Mouse (Mus musculus): Measurements from ENCODE around the gene Cecr2.
"Not testable (repeated sequence)": the region's sequence is repeated elsewhere in the genome, so short reads cannot be mapped to it uniquely, and the experiment has no call there.

Cecr2 gene
- long read RNA-seq, experiment 1, partial matches to known transcripts = 1 of 1 reads
- long read RNA-seq, experiment 1, other reads (novel, unspliced or antisense) = 0 of 1 reads
- long read RNA-seq, experiment 2, partial matches to known transcripts = 0 of 1 reads
- long read RNA-seq, experiment 2, other reads (novel, unspliced or antisense) = 1 of 1 reads

GRCm38 (mm10) chr6:120665816-120666760 lies at the start of gene Cecr2:
Gene Cecr2 (plus strand): TSS chr6:120666369.
- intact Hi-C loops (cut with DNase I) = loop anchor here (5.0 kb wide), 1 partner anchor 129 kb away; no protein-coding TSS in a partner anchor

GRCm38 (mm10) chr6:120617586-120617985 lies 48.6 kb upstream of the Cecr2 start:
- intact Hi-C loops (cut with DNase I) = no loop called here

DNA sequence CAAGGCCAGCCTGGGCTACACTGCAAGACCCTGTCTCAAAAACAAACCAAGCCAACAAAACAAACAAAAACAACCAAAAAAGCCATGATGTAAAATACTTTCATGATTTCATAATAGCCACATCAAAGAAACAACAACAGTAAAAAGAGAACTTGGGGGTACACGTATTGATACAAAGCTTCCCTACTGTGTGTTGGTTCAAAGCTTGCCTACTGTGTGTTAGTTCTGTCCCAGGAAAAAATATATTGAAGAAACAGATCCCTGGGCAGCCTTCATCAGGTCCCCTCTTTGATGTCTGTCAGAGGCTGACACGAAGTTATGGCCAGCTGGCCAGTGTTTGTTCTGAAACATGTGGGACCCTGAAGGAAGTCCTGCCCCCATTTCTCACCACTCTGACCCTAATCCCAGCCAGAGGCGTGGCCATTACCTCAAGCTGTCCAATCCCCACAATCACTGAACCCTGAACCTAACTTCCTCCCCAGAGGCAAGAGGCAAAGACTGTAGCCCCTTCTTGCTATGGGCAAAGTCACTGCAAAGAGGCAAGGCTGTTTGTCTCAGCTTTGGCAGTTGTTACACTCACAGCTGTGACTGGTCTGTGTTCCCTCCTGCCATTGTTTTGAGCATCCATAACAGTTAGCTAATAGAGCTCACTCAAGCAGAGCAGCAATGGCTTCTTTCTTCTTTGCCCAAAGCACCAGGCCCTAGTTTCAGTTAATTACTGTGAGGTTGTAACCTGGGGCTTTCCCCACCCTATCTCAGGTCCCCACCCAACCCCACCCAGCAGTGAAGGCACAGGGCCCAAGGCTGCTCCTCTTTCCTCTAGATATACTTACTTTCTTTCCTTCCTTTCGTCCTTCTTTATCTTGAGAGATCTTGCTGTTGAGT lies 47.4 kb upstream of the Cecr2 start:
- intact Hi-C loops (cut with DNase I) = no loop called here

GRCm38 (mm10) chr6:120620193-120620592 lies 46.0 kb upstream of the Cecr2 start:
- intact Hi-C loops (cut with DNase I) = no loop called here

DNA sequence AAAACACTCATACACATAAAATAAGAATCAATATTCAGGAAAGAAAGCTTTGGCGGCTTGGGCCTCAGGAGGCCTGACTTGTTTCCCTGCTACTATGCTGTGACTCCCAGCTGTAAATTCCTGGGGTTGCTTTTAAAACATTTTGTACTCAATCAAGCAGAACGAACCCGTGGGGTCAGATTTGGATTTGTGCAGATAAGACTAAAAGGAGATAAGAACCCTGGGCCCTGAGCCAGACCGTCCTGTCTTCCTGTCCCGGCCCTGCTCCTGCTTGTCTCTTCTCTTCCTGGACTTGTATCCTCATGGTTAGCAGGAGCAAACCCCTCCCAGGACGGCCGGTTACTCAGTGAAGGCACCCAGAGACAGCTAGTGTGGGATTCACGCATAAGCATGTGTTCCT lies 41.1 kb upstream of the Cecr2 start:
- intact Hi-C loops (cut with DNase I) = no loop called here

DNA sequence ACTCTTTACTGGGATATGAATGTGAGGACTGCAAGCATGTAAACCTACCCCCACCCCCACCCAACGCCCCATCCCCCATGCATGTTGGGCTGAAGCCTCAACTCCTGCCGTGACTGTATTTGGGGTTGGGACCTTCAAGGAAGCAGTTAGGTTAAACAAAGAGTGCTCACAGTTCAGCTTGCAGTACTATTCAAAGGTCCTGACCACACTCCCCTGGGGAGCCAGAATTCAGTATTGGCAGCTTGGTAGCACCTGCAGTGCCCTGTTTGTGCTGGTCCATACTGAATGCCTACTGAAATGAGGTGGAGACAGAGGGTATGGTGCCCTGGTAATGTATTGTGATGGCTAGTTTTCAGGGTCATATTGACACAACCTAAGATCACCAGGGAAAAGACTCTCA lies 39.1 kb upstream of the Cecr2 start:
- intact Hi-C loops (cut with DNase I) = no loop called here

GRCm38 (mm10) chr6:120628963-120629362 lies 37.2 kb upstream of the Cecr2 start:
- intact Hi-C loops (cut with DNase I) = no loop called here

GRCm38 (mm10) chr6:120635391-120636028 lies 30.7 kb upstream of the Cecr2 start:
- intact Hi-C loops (cut with DNase I) = no loop called here

GRCm38 (mm10) chr6:120639547-120639946 lies 26.6 kb upstream of the Cecr2 start:
- intact Hi-C loops (cut with DNase I) = no loop called here

- intact Hi-C loops (cut with DNase I) = no loop called here
Observed at GRCm38 (mm10) chr6:120641866-120642378, 24.2 kb upstream of the Cecr2 start.

GRCm38 (mm10) chr6:120643776-120644175 lies 22.4 kb upstream of the Cecr2 start:
- intact Hi-C loops (cut with DNase I) = no loop called here

- intact Hi-C loops (cut with DNase I) = no loop called here
Observed at GRCm38 (mm10) chr6:120644346-120645299, 21.5 kb upstream of the Cecr2 start.

- intact Hi-C loops (cut with DNase I) = not testable (repeated sequence)
Observed at GRCm38 (mm10) chr6:120647246-120648028, 18.7 kb upstream of the Cecr2 start.

DNA sequence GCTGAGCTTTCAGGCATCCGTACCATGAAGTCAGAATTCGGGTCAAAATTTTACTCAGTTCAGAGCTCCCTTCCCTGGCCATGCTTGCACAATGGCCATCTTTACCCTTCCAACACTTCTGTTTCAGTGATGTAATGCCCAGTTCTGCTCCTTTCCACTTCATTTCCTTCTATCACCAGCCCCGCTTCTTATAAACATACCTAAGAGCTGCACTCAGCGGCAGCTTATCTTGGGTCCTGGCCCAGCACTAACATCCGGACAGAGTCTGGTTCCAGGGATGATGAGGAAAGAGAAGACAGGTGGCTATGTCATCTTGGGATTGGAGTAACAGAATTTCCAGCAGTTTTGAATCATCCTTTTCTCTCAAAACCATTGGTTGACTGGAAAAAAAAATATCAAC lies 18.0 kb upstream of the Cecr2 start:
- intact Hi-C loops (cut with DNase I) = no loop called here

GRCm38 (mm10) chr6:120652666-120653065 lies 13.5 kb upstream of the Cecr2 start:
- intact Hi-C loops (cut with DNase I) = no loop called here

- intact Hi-C loops (cut with DNase I) = no loop called here
Observed at GRCm38 (mm10) chr6:120655702-120656101, 10.5 kb upstream of the Cecr2 start.

- intact Hi-C loops (cut with DNase I) = no loop called here
Observed at GRCm38 (mm10) chr6:120658848-120659247, 7.3 kb upstream of the Cecr2 start.

GRCm38 (mm10) chr6:120665415-120665815 lies 754 bp upstream of the Cecr2 start:
- intact Hi-C loops (cut with DNase I) = loop anchor here (5.0 kb wide), 1 partner anchor 128 kb away; no protein-coding TSS in a partner anchor
